Mouse (Mus musculus): ENCODE data around the gene Lama4.

Lama4 gene

DNA sequence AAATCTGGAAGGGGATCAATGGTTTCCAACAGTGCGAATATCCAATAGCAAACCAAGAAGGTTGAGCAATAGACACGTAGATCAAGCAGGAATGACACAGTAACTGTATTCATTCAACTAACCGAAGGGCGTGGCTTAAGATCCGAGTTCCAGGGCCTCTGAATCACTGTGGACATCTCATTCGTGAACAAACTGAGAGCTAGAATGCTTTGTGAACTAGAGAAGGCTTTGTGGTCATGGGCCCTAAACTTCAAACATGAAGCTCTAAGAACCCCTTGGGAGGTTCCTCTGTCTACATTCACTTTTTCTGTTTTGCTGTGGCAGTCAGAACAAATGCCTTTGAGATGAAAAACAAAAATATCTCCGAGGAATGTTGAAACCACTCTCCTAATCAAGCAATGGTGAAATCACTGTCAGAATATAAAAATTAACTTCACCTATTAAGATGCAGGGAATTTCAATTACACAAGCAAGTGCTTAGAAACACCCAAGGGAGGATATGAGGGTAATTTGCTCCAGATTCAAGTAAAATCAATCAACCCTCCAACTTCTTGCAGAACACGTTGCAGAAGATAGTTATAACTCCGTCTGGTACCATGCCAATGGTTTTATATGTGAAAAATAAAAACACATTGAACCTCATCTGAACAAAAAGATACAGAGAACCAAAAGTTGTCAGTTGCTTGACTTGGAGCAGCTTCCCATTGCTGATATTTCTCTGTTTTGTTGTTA is 29.6 kb downstream of the Lama4 start:
- DNase-seq: no peak

- DNase-seq: no peak
Measured at GRCm38 (mm10) chr10:38995896-38996295, 30.6 kb downstream of the Lama4 start.

DNA sequence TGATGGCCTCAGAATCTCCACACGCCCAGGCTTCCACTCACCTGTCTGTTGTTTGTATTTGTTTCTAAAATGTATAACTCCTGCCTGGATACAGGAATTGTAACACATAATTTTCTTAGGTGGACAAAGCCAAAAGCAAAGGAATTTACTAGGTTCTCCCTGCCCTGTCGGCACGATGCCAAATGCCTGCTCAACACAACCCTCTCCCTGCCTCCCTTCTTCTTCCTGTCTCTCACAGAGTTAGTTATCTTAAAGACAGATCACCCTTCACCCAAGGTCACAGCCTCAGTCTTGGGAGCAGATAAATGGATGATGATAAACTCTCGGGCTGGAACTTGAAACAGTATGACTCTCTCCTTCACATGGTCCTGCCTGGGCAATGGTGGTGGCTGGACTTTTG is 35.6 kb downstream of the Lama4 start:
- peak; percentile 16 to 44 for DNase-seq

- DNase-seq: peak in 1 of 2 experiments; percentile 19
Measured at GRCm38 (mm10) chr10:39002521-39002920, 37.2 kb downstream of the Lama4 start.

DNA sequence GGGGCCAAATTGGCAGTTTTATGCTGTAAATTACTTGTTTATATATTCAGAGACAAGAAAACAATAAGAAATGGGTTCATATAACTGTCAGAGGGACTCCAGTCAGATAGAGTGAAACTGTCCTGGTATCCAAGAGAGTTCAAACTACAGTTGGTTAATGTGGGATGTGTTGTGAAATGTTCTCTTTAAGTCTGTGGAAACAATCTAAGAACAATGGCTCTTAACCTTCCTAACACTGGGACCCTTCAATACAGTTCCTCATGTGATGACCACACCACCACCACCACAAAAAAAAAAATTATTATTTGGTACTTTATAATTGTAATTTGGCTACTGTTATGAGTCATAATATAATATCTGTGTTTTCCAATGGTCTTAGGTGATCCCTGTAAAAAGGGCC is 38.2 kb downstream of the Lama4 start:
- no peak for DNase-seq

GRCm38 (mm10) chr10:39005494-39005893 is 40.2 kb downstream of the Lama4 start:
- peak in 1 of 2 experiments; percentile 4 for DNase-seq

DNA sequence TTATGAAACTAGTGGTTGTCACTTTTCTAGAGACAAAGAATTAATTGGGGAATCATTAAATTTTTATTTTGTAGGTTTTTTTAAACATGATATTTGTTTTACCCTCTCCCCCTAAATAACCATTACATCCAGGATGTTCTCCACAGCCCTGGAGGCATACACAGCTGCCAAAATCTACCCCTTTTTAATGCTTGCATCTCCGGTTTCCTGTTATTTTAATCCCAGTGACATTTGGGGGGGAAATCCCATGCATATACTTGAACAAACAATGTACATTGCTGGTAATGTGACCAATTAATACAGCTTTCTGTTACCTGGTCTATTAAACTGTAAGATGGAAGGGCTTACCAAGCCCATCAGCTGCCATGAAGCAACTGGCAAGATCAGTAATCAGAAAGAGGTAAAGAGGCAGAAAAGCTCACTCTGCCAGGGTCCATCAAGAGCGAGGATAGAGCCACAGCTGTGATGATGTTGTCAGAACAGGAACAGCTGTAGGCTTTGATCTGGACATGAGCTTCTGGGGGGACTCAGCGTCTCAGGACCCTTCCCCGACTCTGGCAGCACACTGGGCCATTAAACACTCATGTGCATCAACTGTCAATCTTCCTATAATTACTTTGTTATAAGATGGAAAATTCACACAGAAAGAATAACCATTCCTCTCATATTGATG is 41.3 kb downstream of the Lama4 start:
- no peak for DNase-seq

- no peak for DNase-seq
Measured at GRCm38 (mm10) chr10:39014836-39015235, 49.5 kb downstream of the Lama4 start.

- DNase-seq: no peak
Measured at GRCm38 (mm10) chr10:39017986-39018385, 52.7 kb downstream of the Lama4 start.

DNA sequence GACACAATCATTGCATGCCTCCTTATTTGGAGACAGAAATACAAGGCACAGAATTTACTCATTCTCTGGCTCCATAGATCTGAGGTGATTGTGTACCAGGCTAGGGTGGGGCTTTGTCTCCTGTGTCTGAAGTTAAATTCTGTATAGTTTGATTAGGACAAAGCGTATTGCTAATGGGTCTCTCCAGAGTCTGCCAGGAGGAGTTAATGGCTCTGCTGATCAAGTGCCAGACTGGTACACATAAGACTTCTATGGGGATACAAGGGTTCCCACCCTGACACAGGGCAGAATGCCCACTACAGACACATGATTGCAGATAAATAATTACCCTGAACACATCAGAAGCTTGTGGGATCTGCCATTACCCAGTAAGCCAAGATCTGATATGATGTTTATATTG is 53.3 kb downstream of the Lama4 start:
- DNase-seq: no peak

DNA sequence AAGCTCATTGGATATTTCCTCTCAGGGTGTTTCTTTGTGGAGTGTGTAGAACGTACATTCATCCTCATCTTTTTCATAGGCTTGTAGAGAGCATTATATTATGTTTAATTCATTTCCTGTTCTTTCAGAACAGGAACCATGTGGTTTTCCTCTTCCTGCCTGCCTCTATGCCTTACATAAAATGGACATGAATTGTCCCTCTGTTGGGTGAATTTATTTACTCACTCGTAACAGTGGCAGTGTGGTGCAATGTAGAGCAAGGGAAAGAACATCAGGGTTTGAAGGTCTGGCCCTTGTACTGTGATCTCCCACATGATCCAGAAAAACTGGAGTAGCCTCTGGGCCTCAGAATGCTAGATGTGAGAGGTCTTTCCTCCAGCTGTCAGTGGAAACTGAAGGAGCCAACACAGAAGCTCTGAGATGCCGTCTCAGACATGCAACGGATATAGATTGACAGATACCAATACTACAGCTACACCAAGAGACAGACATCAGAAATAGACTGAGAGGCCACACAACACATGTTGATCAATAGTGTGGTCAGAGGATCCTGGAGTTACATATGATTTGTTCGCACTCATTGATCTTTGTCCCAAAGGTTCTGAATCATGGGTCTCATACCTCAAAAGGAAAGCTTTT is 58.4 kb downstream of the Lama4 start:
- DNase-seq: no peak

DNA sequence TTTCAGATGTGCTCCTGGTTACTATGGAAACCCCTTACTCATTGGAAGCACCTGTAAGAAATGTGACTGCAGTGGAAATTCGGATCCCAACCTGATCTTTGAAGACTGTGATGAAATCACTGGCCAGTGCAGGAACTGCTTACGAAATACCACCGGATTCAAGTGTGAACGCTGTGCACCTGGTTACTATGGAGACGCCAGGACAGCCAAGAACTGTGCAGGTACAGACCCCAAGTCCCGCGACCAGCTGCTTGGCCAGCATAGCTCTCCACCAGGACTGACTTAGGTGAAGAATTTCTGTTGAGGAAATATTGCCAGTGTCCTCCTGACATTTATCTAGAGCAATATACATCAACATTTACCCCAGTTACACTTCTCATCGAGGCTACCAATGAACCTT is 61.2 kb downstream of the Lama4 start:
- no peak for DNase-seq

DNA sequence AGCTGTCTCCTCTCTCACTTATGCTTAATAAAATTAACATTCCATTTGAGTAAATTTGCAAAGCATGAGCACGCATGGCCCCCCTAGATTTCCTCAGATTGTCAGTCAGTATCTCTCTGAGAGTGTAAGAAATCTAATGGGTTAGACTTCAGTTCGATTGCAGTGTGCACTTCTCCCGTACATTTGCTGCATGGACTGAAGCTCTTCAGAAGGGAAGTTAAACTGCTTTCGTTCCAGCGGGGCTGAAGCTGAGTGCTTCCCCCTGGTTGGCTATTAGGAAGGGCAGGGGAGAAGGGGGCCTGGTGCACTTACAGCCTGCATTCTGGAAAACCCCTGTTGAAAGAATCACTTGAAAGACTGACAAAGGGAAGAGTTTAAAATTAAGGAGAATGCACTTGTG is 61.7 kb downstream of the Lama4 start:
- DNase-seq: no peak

DNA sequence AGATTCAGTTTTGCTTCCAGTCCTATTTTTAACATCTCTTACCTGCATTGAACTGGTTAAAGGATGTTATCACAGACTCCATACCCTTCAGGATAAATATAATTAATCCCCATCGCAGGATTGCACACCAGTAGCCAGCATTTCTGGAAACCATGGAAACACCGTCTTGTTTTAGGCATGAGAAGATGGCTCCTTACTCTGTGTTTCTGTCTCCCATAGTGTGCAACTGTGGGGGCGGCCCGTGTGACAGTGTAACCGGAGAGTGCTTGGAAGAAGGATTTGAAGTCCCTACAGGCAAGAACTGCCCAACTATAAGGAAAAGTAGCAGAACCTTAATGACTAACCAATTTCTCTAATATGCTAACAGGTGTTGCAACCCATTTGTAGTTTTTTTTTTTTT is 63.1 kb downstream of the Lama4 start:
- no peak for DNase-seq

GRCm38 (mm10) chr10:39029297-39030147 is 64.2 kb downstream of the Lama4 start:
- no peak for DNase-seq

DNA sequence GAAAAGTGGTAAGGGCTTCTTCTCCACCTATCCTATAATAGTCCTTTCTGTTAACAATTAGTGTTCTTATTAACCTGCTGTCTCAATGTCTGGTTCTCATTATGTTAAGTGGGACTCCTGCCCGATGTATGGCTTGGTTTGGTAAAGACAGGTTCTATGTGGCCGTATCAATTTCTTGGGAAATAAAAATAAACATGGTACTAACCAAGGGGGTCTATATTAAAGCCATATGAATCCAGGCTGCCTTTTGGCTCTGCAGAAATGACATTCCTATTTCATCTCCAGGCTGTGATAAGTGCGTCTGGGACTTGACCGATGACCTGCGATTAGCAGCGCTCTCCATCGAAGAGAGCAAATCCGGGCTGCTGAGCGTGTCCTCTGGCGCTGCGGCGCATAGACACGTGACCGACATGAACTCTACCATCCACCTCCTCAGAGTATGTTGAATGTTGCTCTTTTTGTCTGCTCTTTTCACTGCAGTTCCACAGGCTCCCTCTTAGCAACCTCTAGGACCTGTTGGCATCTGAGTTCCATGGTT is 64.9 kb downstream of the Lama4 start:
- no peak for DNase-seq

GRCm38 (mm10) chr10:39039564-39039963 is 74.2 kb downstream of the Lama4 start:
- no peak for DNase-seq

GRCm38 (mm10) chr10:39040026-39040425 is 74.7 kb downstream of the Lama4 start:
- no peak for DNase-seq

- no peak for DNase-seq
Measured at GRCm38 (mm10) chr10:39044476-39044995, 79.2 kb downstream of the Lama4 start.

DNA sequence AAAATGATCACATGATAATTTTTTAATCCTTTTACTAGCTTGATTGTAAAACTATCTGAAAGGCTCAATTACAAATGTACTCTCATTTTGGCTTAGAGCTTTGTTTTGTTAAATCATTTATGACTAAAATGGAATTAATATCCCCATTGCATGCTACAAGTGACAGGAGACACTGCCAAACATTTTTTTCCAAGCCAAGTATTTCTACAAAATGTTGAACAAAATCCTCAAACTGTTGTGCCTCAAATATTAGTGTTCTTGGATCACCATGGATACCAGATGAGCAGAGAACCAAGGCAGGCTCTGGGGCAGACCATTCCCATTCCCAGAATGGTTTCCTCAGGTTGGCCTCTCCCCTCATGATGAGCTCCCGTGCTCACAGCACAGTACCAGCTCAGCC is 79.8 kb downstream of the Lama4 start:
- no peak for DNase-seq

- DNase-seq: no peak
Measured at GRCm38 (mm10) chr10:39047775-39048174, 82.5 kb downstream of the Lama4 start.

GRCm38 (mm10) chr10:39049581-39050294 is 84.4 kb downstream of the Lama4 start:
- no peak for DNase-seq
